Mouse (Mus musculus) testis, adult 2 months (tissue): ENCODE results near the gene Cdc14b. TPM values are rescaled to one million over a fixed set of nuclear protein-coding genes. Genes with fewer than 3 reads are reported as not detected.

ENCODE experiments used
- H3K27ac ChIP-seq: fragments of 200-500 bp; 2 replicates; pipeline ENCODE4 v1.5.1; 2012; ENCODE audit warnings: low read depth, low read length; ENCODE audit not compliant: control insufficient read depth, insufficient read depth
- H3K27me3 ChIP-seq: fragments of 200-500 bp; 2 replicates; pipeline ENCODE4 v1.6.1; 2012; ENCODE audit warnings: mild to moderate bottlenecking, low read length, moderate library complexity; ENCODE audit not compliant: control insufficient read depth, insufficient read depth
- H3K36me3 ChIP-seq: fragments of 200-500 bp; 2 replicates; pipeline ENCODE4 v1.6.1; 2012; ENCODE audit warnings: mild to moderate bottlenecking, low read length; ENCODE audit not compliant: control insufficient read depth, insufficient read depth
- H3K4me1 ChIP-seq: fragments of 200-500 bp; 2 replicates; pipeline ENCODE4 v1.6.1; 2012; ENCODE audit warnings: low read length; ENCODE audit not compliant: control insufficient read depth, insufficient read depth
- H3K4me3 ChIP-seq: fragments of 200-500 bp; 2 replicates; pipeline ENCODE4 v1.5.1; 2012; ENCODE audit warnings: low read depth, mild to moderate bottlenecking, low read length, moderate library complexity, mixed read lengths; ENCODE audit not compliant: control insufficient read depth
- CTCF ChIP-seq: fragments of 200-500 bp; IDR thresholded peaks from 2 replicates; pipeline ENCODE4 v1.5.1; 2012; ENCODE audit warnings: low read depth, mild to moderate bottlenecking, inconsistent platforms, low read length, moderate library complexity; ENCODE audit not compliant: control insufficient read depth, insufficient read depth, insufficient replicate concordance
- POLR2A ChIP-seq: fragments of 200-500 bp; IDR thresholded peaks from 2 replicates; pipeline ENCODE4 v1.6.1; 2012; ENCODE audit warnings: low read depth, mild to moderate bottlenecking, inconsistent platforms, low read length, moderate library complexity; ENCODE audit not compliant: control insufficient read depth
- polyA plus RNA-seq: library from polyadenylated mRNA; depleted of rRNA; stranded (reverse); fragments of >200 nt; gene quantifications from 2 replicates; pipeline ENCODE4 v1.2.3, GENCODE M21; 2012

The Cdc14b gene
- polyA plus RNA-seq, 1 experiment = 60.4 TPM

DNA sequence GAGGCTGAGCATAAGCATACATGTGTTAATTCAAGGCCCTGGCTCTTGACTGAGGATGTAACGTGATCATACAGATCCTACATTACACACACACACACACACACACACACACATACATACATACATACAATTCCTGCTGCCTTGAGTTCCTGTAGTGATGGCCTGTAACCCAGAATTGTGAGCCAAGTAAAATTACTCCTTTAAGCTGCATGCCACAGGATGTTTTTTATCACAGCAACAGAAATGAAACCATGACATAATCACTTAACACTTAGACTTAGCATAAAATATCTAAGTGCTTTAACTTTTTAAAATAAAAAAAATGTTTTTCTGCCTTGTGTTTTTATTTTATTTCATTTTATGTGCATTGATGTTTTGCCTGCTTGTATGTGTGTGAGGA lies 24.0 kb upstream of the Cdc14b start:
- Histone ChIP-seq H3K4me3 (no peak overlapping the region), H3K4me1 (no peaks in the 10 kb centered on the region), H3K36me3 (no peaks in the 10 kb centered on the region), H3K27me3 (no peaks in the 10 kb centered on the region), H3K27ac (no peak overlapping the region)
- TF ChIP-seq CTCF (no peak), POLR2A (no peak)

DNA sequence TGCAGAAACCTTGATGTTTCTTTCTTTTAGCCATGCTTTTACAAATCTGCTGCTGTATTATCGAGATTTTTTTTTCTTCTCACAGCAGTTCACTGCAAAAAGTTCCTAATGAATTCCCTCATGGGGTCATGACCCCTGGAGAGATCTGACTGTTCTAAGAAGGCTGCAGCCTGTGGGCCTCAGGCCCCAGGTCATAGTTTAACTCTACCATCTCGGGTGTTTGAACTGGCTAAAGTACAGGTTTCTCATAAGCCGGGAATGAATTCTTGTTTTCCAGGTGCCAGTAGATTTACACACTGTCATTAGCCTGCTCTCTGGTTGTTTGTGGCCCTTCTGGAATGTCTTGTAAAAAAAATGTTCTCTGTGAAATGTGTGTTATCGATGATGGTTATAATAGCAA lies 11.7 kb upstream of the Cdc14b start:
- no peak overlapping the region for H3K4me3 ChIP-seq
- H3K36me3 ChIP-seq = no peaks in the 10 kb centered on the region
- no peak overlapping the region for H3K27ac ChIP-seq
- TF ChIP-seq CTCF (no peak), POLR2A (no peak)
- no peaks in the 10 kb centered on the region for H3K27me3 ChIP-seq
- H3K4me1 ChIP-seq = no peaks in the 10 kb centered on the region

DNA sequence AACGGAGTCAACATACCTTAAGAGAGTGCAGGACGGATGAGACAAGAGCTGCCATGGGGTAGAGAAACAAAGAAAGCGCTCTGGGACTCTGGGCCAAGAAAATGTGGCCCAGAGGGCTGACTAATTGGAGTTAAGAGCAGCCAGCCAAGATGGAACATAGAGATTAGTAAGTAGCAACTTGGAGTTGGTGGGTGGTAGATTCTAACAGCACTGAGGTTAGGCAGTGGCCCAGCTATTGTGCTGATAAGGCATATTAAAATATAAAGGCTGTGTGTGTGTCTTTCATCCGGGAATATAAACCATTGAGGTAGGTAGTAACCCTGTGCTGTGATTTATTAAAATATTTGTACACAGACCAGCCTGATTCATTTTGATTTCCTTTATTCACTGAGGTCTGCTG lies 11.2 kb upstream of the Cdc14b start:
- Histone ChIP-seq H3K4me1 (no peaks in the 10 kb centered on the region), H3K27ac (no peak overlapping the region), H3K4me3 (no peak overlapping the region), H3K27me3 (no peaks in the 10 kb centered on the region), H3K36me3 (no peaks in the 10 kb centered on the region)
- TF ChIP-seq POLR2A (no peak), CTCF (no peak)

DNA sequence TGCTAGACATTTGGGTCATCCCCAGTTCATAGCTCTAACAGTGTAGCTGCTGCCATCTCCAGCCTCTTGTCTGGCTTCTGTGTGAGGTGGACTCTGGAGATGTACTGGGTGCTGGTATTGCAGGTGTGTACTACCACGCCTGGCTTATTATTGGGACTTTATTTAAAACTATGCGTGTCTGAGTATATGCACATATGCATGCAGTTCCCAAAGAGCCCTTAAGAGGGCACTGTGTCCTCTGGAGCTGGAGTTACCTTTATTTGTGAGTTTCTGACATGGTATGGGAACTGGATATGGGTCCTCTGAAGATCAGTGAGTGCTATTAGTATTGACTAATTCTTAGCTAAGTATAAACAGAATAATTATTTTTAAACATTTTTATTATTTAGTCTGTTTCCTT lies 9.6 kb upstream of the Cdc14b start:
- H3K36me3 ChIP-seq = no peaks in the 10 kb centered on the region
- TF ChIP-seq POLR2A (no peak), CTCF (no peak)
- H3K27ac ChIP-seq = no peak overlapping the region
- no peaks in the 10 kb centered on the region for H3K27me3 ChIP-seq
- no peak overlapping the region for H3K4me3 ChIP-seq
- H3K4me1 ChIP-seq = no peaks in the 10 kb centered on the region

DNA sequence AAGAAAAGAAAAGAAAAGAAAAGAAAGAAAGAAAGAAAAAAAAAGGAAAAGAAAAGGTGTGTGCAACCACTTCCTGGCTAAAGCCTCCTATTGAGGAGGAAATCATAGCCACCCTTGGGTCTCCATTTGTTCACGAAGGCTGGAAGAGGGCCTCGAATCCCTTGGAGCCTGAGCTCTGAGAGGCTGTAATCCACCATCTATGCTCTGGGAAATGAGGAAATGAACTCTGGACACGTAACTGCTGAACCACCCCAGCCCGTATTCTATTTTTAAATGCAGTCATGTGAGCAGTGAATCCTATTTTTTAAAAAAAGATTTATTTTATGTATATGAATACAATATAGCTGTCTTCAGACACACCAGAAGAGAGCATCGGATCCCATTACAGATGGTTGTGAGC lies 5.8 kb upstream of the Cdc14b start:
- Histone ChIP-seq H3K4me3 (no peak overlapping the region), H3K27me3 (no peaks in the 10 kb centered on the region), H3K4me1 (no peaks in the 10 kb centered on the region), H3K36me3 (no peaks in the 10 kb centered on the region), H3K27ac (no peak overlapping the region)
- TF ChIP-seq POLR2A = no peak
- no peak for TF ChIP-seq CTCF

DNA sequence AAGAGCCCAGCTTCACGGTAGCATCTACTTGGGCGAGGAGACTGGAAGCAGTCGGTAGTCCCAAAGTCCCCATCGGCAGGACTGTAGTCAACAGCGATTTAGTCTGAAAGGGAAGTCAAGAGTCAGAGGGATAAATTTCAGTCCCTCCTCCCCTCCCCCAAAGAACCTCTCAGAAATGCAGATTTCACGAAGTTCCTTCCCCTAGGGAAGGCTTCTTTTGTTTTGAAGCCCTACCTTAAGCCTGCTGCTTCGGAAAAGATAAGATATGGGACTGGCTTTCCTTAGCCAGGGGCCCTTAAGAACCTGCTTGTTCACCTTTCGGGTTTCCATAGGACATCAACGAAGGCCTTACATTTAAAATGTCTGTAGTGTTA lies 651 bp upstream of the Cdc14b start:
- peak overlapping the region; percentile 93 for H3K4me3 ChIP-seq
- peaks cover 8% of the 10 kb centered on the region for H3K4me1 ChIP-seq
- H3K27me3 ChIP-seq = no peaks in the 10 kb centered on the region
- TF ChIP-seq POLR2A = no peak
- peak overlapping the region; percentile 73; the same call in 1 of the 2 replicates for H3K27ac ChIP-seq
- H3K36me3 ChIP-seq = no peaks in the 10 kb centered on the region

DNA sequence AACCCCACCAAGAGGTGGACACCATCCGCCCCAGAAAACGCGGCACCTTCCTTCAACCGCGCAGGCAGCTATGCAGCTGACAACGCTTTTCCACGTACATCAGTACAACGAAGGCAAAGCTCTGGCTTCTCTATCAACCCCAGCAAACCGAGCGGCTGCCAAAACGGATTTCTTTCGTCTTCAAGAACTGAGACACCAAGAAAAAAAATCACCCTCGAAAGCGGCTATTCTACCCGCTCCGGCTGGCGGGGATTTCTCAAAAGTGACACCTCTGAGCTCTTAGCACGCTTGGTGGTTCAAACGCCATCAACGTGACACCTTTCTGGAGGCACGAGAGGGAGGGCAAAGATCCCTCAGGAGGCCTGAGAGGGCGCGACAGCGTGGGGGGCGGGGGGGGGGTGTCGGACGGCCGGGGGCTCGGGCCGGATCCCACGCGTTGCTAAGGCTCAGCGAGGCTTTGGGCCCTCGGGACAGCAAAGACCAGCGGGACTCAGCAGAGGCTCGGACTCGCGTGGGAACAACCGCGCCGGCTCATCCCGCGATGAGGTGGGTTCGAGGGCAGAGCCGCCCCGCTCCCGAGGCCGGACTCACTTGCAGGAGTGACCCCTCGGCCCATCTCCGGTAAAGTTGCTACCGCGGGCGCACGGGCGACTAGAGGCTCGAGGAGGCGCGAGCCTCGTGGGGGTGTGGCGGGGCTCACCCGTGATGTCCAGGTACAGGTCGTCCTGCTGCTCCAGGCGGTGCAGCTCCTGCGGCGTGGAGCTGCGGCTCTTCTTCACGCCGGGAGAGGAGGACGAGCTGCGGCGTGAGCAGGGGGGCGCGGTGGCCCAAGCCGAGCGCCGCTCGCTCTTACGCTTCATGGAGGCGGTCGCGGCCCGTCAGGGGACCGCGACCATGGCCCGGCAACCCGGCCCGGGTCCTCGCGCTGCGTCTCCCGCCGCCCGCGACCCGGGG lies 922 bp downstream of the Cdc14b start:
- TF ChIP-seq CTCF (no peak), POLR2A (no peak)
- no peaks in the 10 kb centered on the region for H3K27me3 ChIP-seq
- no peaks in the 10 kb centered on the region for H3K36me3 ChIP-seq
- H3K27ac ChIP-seq = peak overlapping the region; percentile 51; the same call in 1 of the 2 replicates
- peak overlapping the region; percentile 93 for H3K4me3 ChIP-seq
- H3K4me1 ChIP-seq = peaks cover 8% of the 10 kb centered on the region

DNA sequence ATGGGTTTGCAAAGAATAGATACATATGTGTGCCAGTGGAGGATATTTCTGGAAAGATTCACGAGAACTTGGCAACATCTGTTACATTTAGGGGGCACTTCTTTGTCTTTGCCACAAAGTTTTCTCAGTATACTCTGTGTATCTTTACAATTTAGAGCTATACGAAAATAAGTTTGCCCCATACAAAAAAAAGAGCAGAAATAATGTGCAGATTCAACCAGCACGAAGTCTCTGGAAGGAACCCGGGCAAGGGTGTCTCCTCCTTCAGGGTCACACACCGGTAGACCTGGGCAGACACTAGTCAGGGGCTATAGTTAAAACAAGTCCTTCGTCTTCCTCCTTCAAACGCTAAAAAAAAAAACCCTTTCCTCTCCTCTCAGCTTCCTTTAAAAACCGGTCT lies 1.7 kb downstream of the Cdc14b start:
- Histone ChIP-seq H3K36me3 (no peaks in the 10 kb centered on the region), H3K27me3 (no peaks in the 10 kb centered on the region), H3K4me3 (peak overlapping the region; percentile 93), H3K27ac (no peak overlapping the region), H3K4me1 (peaks cover 8% of the 10 kb centered on the region)
- TF ChIP-seq CTCF (no peak), POLR2A (no peak)
